Mouse (Mus musculus) liver, embryonic 14.5 days (tissue): ENCODE results near the gene Clba1.

Source experiments
- CTCF ChIP-seq: IDR thresholded peaks from 2 replicates; pipeline ENCODE4 v1.5.1; 2016; ENCODE audit warnings: antibody characterized with exemption, low read depth, control low read depth
- EP300 ChIP-seq: IDR thresholded peaks from 2 replicates; pipeline ENCODE4 v1.6.1; 2016; ENCODE audit warnings: antibody characterized with exemption, low read depth

DNA sequence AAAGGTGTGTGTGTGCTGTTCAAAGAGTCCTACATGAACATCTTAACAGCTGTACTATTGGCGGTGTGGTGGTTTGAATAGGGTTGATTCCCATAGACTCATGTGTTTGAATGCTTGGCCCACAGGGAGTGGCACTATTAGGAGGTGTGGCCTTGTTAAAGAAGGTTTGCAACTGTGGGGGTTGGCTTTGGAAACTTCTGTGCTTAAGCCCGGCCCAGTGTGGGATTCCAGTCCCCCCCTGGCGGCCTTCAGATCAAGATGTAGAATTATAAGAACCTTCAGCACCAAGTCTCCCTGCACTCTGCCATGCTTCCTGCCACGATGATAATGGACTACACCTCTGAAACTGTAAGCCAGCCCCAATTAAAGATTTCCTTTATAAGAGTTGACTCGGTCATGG lies 23.7 kb downstream of the Clba1 start:
- no peak for TF ChIP-seq CTCF
- TF ChIP-seq EP300, result no peak
